In genomic region chr2:67487162-67487561, GRCm38 (mm10) we compare ENCODE assay signal across 21 mouse cellular contexts. TPM values are rescaled to one million over a fixed set of nuclear protein-coding genes. Genes with fewer than 3 reads are reported as not detected.
DNase-seq lines count a peak whose midpoint lies in the region; TF ChIP-seq lines count a peak whose summit lies in the region.
"Had no signal": no experiment of that assay in that cellular context is flagged by ENCODE, and none has a peak within 500 bp of the region (broad histone marks: within the 10 kb centered on the region; RNA-seq: fewer than 3 reads in every experiment).

No protein-coding gene starts in this region.

- H3K27ac ChIP-seq in layer of hippocampus, adult 2 months: no peak overlapping the region
- H3K27ac ChIP-seq: hindbrain, embryonic 15.5 days; kidney, postnatal 0 days; neural tube, embryonic 12.5 days had no signal

- no peak overlapping the region for H3K4me3 ChIP-seq in layer of hippocampus, adult 2 months
- H3K4me3 ChIP-seq: hindbrain, embryonic 15.5 days; neural tube, embryonic 12.5 days had no signal

- intact Hi-C loops in left cerebral cortex, postnatal 4 days (cut with DNase I): no loop called here
- intact Hi-C loops in left cerebral cortex, postnatal 14 days (cut with DNase I): no loop called here

- TF ChIP-seq CTCF in layer of hippocampus, adult 2 months (conservative IDR thresholded peaks at IDR 0.05): no peak

- DNase-seq in left cerebral cortex, adult 11 months (ENCODE audit: low spot score): peak; percentile 27
- no peak for DNase-seq in left cerebral cortex, postnatal 4 days
- peak; percentile 51 to 66 for DNase-seq in layer of hippocampus, adult 2 months (ENCODE audit: low spot score in 2 of 2)
- DNase-seq in left cerebral cortex, postnatal 14 days (ENCODE audit: low spot score in 2 of 2): peak; percentile 26 to 42
- DNase-seq in telencephalon, adult 2 months (ENCODE audit: low read depth, low spot score): peak; percentile 53
- DNase-seq in kidney, postnatal 36 days: no peak
- no peak for DNase-seq in cerebellum, adult 8-10 months
- DNase-seq: adrenal gland, postnatal 25 days; B cell, adult 2 months; cerebellum, postnatal 10 days; gastrocnemius, postnatal 14 days; heart, postnatal 10 days; liver; liver, postnatal 0 days; lung, postnatal 14 days; thymus, adult 18-20 months had no signal

RNA-seq across cellular contexts. Expression of gene Xirp2, which starts 41.4 kb away (rescaled TPM):
- not detected for total RNA-seq in left cerebral cortex, postnatal 4 days (2021)
- total RNA-seq in layer of hippocampus, adult 2 months (2021): not detected
- under 1 TPM in 1 of 2 experiments, not detected in 1; 0.04 TPM for total RNA-seq in left cerebral cortex, postnatal 14 days (2021)
- total RNA-seq: adrenal gland, postnatal 25 days; monocyte, adult 5-6 weeks had no signal

RNA-seq across cellular contexts. Expression of gene Gm26727, which starts 54.2 kb away (rescaled TPM):
- not detected for total RNA-seq in left cerebral cortex, postnatal 4 days (2021)
- not detected for total RNA-seq in layer of hippocampus, adult 2 months (2021)
- total RNA-seq in left cerebral cortex, postnatal 14 days (2021): not detected
- total RNA-seq: adrenal gland, postnatal 25 days; gastrocnemius, postnatal 14 days; heart, postnatal 10 days; left cerebral cortex, adult 8-10 months; monocyte, adult 5-6 weeks had no signal

Comparison
In these comparisons a context has a peak if more than half of its experiments do, and no peak if none do; other contexts are left out.
1. DNase-seq: peak in left cerebral cortex, adult 11 months (single experiment), layer of hippocampus, adult 2 months (2 of 2), left cerebral cortex, postnatal 14 days (2 of 2) and telencephalon, adult 2 months (single experiment); none in left cerebral cortex, postnatal 4 days (single experiment), kidney, postnatal 36 days (0 of 2) and cerebellum, adult 8-10 months (single experiment).